27 mouse cellular contexts compared by ENCODE assay signal in the genomic region with DNA sequence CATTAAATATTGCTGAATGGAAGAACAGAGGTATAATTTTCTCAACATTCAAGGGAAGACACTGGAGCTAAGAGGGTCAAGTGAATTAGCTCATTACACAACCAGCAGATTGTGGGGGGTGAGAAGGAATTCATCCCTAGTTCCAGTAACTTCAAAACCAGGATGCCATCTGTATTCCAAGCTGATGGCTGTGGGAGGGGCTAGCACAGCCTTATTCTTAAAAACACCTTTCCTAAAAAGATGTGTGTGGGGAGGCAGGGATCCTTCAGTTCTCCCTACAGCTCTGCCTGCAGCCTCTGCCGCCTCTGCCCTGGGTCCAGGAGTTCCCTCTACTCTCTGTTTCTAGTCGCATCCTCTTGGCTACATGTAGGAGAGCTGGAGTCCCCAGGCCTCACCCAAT. TPM values are rescaled to one million over a fixed set of nuclear protein-coding genes. Genes with fewer than 3 reads are reported as not detected.
A peak's percentile ranks its signal among the peaks of the same experiment; 100 is the strongest.
DNase-seq lines count a peak whose midpoint lies in the region; ATAC-seq lines count a peak whose summit lies in the region.
"Had no signal": no experiment of that assay in that cellular context is flagged by ENCODE, and none has a peak within 500 bp of the region (broad histone marks: within the 10 kb centered on the region; RNA-seq: fewer than 3 reads in every experiment).

No protein-coding gene starts in this region.

- H3K27me3 ChIP-seq in midbrain, embryonic 11.5 days (ENCODE audit: control insufficient read depth, insufficient read depth, low read length), result no peaks in the 10 kb centered on the region
- H3K27me3 ChIP-seq in midbrain, embryonic 14.5 days (ENCODE audit: control insufficient read depth, insufficient read depth, low read length), result no peaks in the 10 kb centered on the region
- H3K27me3 ChIP-seq: embryonic facial prominence, embryonic 12.5 days; forebrain, embryonic 12.5 days; Patski had no signal

- no peaks in the 10 kb centered on the region for H3K36me3 ChIP-seq in midbrain, embryonic 11.5 days (ENCODE audit: control insufficient read depth, insufficient read depth, low read length)
- no peaks in the 10 kb centered on the region for H3K36me3 ChIP-seq in midbrain, embryonic 14.5 days (ENCODE audit: control insufficient read depth, insufficient read depth, low read length)
- H3K36me3 ChIP-seq: embryonic facial prominence, embryonic 10.5 days; embryonic facial prominence, embryonic 12.5 days; forebrain, embryonic 10.5 days; forebrain, embryonic 12.5 days; G1E had no signal

- ATAC-seq in frontal cortex, adult (ENCODE audit: low TSS enrichment), result peak; percentile 58
- no peak for ATAC-seq in midbrain, embryonic 11.5 days (ENCODE audit: low FRiP score)
- no peak for ATAC-seq in midbrain, embryonic 14.5 days (ENCODE audit: low FRiP score, low TSS enrichment)
- ATAC-seq in erythroblast, adult 5-6 weeks (replicated peaks; ENCODE audit: low FRiP score, poor library complexity, severe bottlenecking), result no peak
- ATAC-seq: activated CD4-positive, CD25-positive, alpha-beta regulatory T cell, adult 4 months; CD4-positive, CD25-positive, alpha-beta regulatory T cell, adult 4 months; forebrain, embryonic 14.5 days; Patski had no signal

- H3K9me3 ChIP-seq in midbrain, embryonic 11.5 days (ENCODE audit: control insufficient read depth, low read length), result no peaks in the 10 kb centered on the region
- no peaks in the 10 kb centered on the region for H3K9me3 ChIP-seq in midbrain, embryonic 14.5 days (ENCODE audit: control insufficient read depth, low read length)
- H3K9me3 ChIP-seq: embryonic facial prominence, embryonic 10.5 days; embryonic facial prominence, embryonic 12.5 days; forebrain, embryonic 10.5 days; forebrain, embryonic 12.5 days; G1E had no signal

- no peak overlapping the region for H3K27ac ChIP-seq in midbrain, embryonic 11.5 days (ENCODE audit: low read depth, low read length)
- no peak overlapping the region for H3K27ac ChIP-seq in midbrain, embryonic 14.5 days (replicated peaks; ENCODE audit: low read depth, low read length)
- H3K27ac ChIP-seq: embryonic facial prominence, embryonic 10.5 days; embryonic facial prominence, embryonic 12.5 days; forebrain, embryonic 10.5 days; forebrain, embryonic 12.5 days had no signal

- no peak overlapping the region for H3K4me3 ChIP-seq in midbrain, embryonic 11.5 days (ENCODE audit: low read depth, low read length)
- no peak overlapping the region for H3K4me3 ChIP-seq in midbrain, embryonic 14.5 days (replicated peaks; ENCODE audit: low read depth, low read length)
- H3K4me3 ChIP-seq: embryonic facial prominence, embryonic 10.5 days; embryonic facial prominence, embryonic 12.5 days; erythroblast, embryonic 14.5 days; forebrain, embryonic 10.5 days; forebrain, embryonic 12.5 days had no signal

- no peak for DNase-seq in frontal cortex, postnatal 25 days (ENCODE audit: low spot score in 2 of 2)
- peak; percentile 72 for DNase-seq in midbrain, embryonic 11.5 days (ENCODE audit: low spot score, missing footprints)
- no peak for DNase-seq in midbrain, embryonic 14.5 days
- DNase-seq in forelimb bud, embryonic 11.5 days (ENCODE audit: low read depth, low spot score), result peak; percentile 24
- no peak for DNase-seq in cerebellum, postnatal 36 days
- DNase-seq: adrenal gland, adult 8-10 months; adrenal gland, postnatal 14 days; adrenal gland, postnatal 36 days; B cell, adult 2 months; cerebellum, adult 11 months; cerebellum, adult 18-20 months; cerebellum, adult 8-10 months; cerebellum, adult 9-11 months; cerebellum, postnatal 14 days had no signal

- no peak overlapping the region for H3K4me2 ChIP-seq in midbrain, embryonic 11.5 days
- no peak overlapping the region for H3K4me2 ChIP-seq in midbrain, embryonic 14.5 days (ENCODE audit: low read length)
- H3K4me2 ChIP-seq: embryonic facial prominence, embryonic 12.5 days; forebrain, embryonic 12.5 days had no signal

- peaks cover 6% of the 10 kb centered on the region; the same call in 1 of the 2 replicates for H3K4me1 ChIP-seq in midbrain, embryonic 11.5 days (ENCODE audit: control insufficient read depth, insufficient read depth, low read length)
- H3K4me1 ChIP-seq in midbrain, embryonic 14.5 days (ENCODE audit: control insufficient read depth, insufficient read depth, low read length), result no peaks in the 10 kb centered on the region

- 82% methylated on average over 2 of the region's 2 CpGs for WGBS in midbrain, embryonic 11.5 days
- 89% methylated on average over 2 of the region's 2 CpGs for WGBS in midbrain, embryonic 14.5 days

- no peak overlapping the region for H3K9ac ChIP-seq in midbrain, embryonic 11.5 days (ENCODE audit: low read length)
- H3K9ac ChIP-seq in midbrain, embryonic 14.5 days (replicated peaks; ENCODE audit: low read length), result no peak overlapping the region
- H3K9ac ChIP-seq: embryonic facial prominence, embryonic 12.5 days; forebrain, embryonic 12.5 days had no signal

RNA-seq across cellular contexts. Expression of a gene that starts 5.0 kb away (rescaled TPM):
- 10.5 and 11.4 TPM in 2 replicates for polyA plus RNA-seq in midbrain, embryonic 11.5 days (2014; fragmentation: Nextera tagmentation; extraction: Ambion mirVana)
- polyA plus RNA-seq in midbrain, embryonic 14.5 days (2014; fragmentation: Nextera tagmentation; extraction: Ambion mirVana), result 21.0 and 27.1 TPM in 2 replicates
- 3.3 and 3.6 TPM in 2 replicates for total RNA-seq in erythroblast, adult 5-6 weeks (2015; ENCODE audit: low replicate concordance)
- 3.8 and 4.2 TPM in 2 replicates for total RNA-seq in erythroblast, adult 5-6 weeks (2017; ENCODE audit: low replicate concordance)

RNA-seq across cellular contexts. Expression of a gene that starts 37.4 kb away (rescaled TPM):
- polyA plus RNA-seq in midbrain, embryonic 11.5 days (2014; fragmentation: Nextera tagmentation; extraction: Ambion mirVana), result not detected in 2 replicates
- 1.00 and 1.1 TPM in 2 replicates for polyA plus RNA-seq in midbrain, embryonic 14.5 days (2014; fragmentation: Nextera tagmentation; extraction: Ambion mirVana)
- not detected in 2 replicates for total RNA-seq in erythroblast, adult 5-6 weeks (2015; ENCODE audit: low replicate concordance)
- not detected in 2 replicates for total RNA-seq in erythroblast, adult 5-6 weeks (2017; ENCODE audit: low replicate concordance)
- total RNA-seq: adrenal gland, postnatal 14 days; CH12.LX had no signal
- polyA plus RNA-seq: activated CD4-positive, CD25-positive, alpha-beta regulatory T cell, adult 4 months; CD4-positive, CD25-positive, alpha-beta regulatory T cell, adult 4 months; embryonic facial prominence, embryonic 10.5 days; erythroblast, embryonic 14.5 days; forebrain, embryonic 10.5 days; G1E; Patski had no signal

Comparison
In these comparisons a context has a peak if more than half of its experiments do, and no peak if none do; other contexts are left out.
1. DNase-seq: peak in midbrain, embryonic 11.5 days (single experiment) and forelimb bud, embryonic 11.5 days (single experiment); none in frontal cortex, postnatal 25 days (0 of 2), midbrain, embryonic 14.5 days (single experiment) and cerebellum, postnatal 36 days (0 of 2).